Mouse (Mus musculus) C3H10T1/2 (cell line): ENCODE results near the gene Gm36079. TPM values are rescaled to one million over a fixed set of nuclear protein-coding genes. Genes with fewer than 3 reads are reported as not detected.

ENCODE experiments used
- polyA plus RNA-seq, 2 experiments: library from polyadenylated mRNA; unstranded; fragments of >200 nt; fragmentation: generic; extraction: Trizol; gene quantifications; one replicate each; pipeline ENCODE4 v1.2.1; 2012; ENCODE audit warnings: missing spikeins in 2 of 2

Gene Gm36079
- polyA plus RNA-seq: not detected

DNA sequence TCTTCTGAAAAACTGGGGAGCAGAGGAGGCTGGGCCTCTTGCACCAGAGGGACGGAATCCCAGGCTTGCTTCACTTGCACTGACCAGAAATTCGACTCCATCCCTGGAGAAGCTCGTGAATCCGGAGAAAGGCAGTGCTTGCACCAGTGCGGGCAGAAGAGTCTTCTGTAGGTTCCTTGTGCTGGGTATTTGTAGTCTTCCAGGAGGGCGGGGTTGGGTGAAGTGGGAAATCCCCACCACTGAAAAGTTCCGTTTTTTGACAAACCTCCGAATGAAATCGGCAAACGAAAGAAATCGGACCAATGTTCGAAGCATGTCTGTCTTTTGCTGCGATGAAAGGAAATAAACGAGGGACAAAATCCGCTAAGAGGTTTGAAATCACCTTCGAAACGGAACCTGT is at the start of gene Gm36079:
Gm36079 (minus strand) TSS at position 101 of the 400 bp plus-strand sequence.

DNA sequence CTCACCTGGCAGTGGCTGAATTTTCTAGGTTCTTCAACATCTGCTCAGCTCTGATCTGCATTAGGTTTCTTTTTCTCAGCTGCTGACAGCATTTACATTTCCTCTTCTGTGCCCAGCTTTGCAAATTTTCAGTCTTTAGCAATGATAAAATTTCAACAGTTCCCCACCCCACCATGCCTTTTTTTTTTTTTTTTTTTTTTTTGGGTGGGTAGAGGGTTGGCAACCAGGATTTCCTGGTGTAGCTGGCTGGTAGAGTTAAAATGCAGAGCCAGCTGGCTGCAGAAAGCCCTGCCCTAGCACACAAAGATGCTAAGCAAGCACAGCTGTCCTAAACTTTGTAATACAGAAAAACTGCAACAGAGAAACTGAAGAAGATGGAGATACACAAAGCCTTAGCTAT is 25.3 kb upstream of the Gm36079 start, which contains the start of gene Gm21188:
Gm21188 (minus strand) TSS at position 110 of the 400 bp plus-strand sequence.

Other genes starting within 250 kb of the Gm36079 start
- gene Zfp131, start 236.1 kb downstream of the Gm36079 start, polyA plus RNA-seq: 1 to 10 TPM; 3.4 to 4.0 TPM
- gene AF067063, start 196.8 kb downstream of the Gm36079 start, polyA plus RNA-seq: not detected
- not detected for gene D13Ertd608e, start 191.0 kb downstream of the Gm36079 start, polyA plus RNA-seq
- gene Tcstv1, start 132.2 kb downstream of the Gm36079 start, polyA plus RNA-seq: not detected
- gene Gm21761, start 97.7 kb downstream of the Gm36079 start, polyA plus RNA-seq: under 1 TPM; 0.04 to 0.17 TPM
- gene B020031M17Rik, start 76.2 kb downstream of the Gm36079 start, polyA plus RNA-seq: not detected
- gene Gm21188, start 25.2 kb upstream of the Gm36079 start, polyA plus RNA-seq: not detected
- gene Gm20767, start 113.2 kb upstream of the Gm36079 start, polyA plus RNA-seq: not detected
- gene Gm21818, start 145.4 kb upstream of the Gm36079 start, polyA plus RNA-seq: not detected
- gene Gm21762, start 188.9 kb upstream of the Gm36079 start, polyA plus RNA-seq: not detected
- not detected for gene Gm21731, start 212.1 kb upstream of the Gm36079 start, polyA plus RNA-seq
- gene AF067061, start 236.1 kb upstream of the Gm36079 start, polyA plus RNA-seq: under 1 TPM in 1 of 2 experiments, not detected in 1; 0.08 TPM